Mouse (Mus musculus) central nervous system, embryonic 14 days (tissue): ENCODE measurements around the gene Klrc2. TPM values are rescaled to one million over a fixed set of nuclear protein-coding genes. Genes with fewer than 3 reads are reported as not detected.

ENCODE experiments used
- polyA plus RNA-seq: library from polyadenylated mRNA; depleted of rRNA; stranded (reverse); fragments of >200 nt; gene quantifications from 2 replicates; pipeline ENCODE4 v1.2.3, GENCODE M21; 2012; rRNA removed

Klrc2 gene
- not detected in 2 replicates for polyA plus RNA-seq

GRCm38 (mm10) chr6:129660589-129660988 lies at the start of gene Klrc2:
TSS of gene Klrc2 (minus strand) at chr6:129660689.

GRCm38 (mm10) chr6:129678873-129679272 lies 18.4 kb upstream of the Klrc2 start, which contains the start of gene Klrc1:
TSS of gene Klrc1 (minus strand) at chr6:129678973.

GRCm38 (mm10) chr6:129643237-129643636 lies 17.3 kb downstream of the Klrc2 start, which contains the start of gene Klrc3:
TSS of gene Klrc3 (minus strand) at chr6:129643337.

GRCm38 (mm10) chr6:129623735-129624134 lies 36.8 kb downstream of the Klrc2 start, which contains the start of gene Klrk1:
TSS of gene Klrk1 (minus strand) at chr6:129623864.

Other genes with a start within 250 kb of the Klrc2 start
- gene Clec1a, start 208.7 kb downstream of the Klrc2 start, polyA plus RNA-seq = 0.70 and 0.99 TPM in 2 replicates
- 0.05 and 0.06 TPM in 2 replicates for gene Olr1, start 153.5 kb downstream of the Klrc2 start, polyA plus RNA-seq
- 0.03 TPM in 1 of 2 replicates, not detected in the other for gene Tmem52b, start 148.1 kb downstream of the Klrc2 start, polyA plus RNA-seq
- 147 and 162 TPM in 2 replicates for gene Gabarapl1, start 127.5 kb downstream of the Klrc2 start, polyA plus RNA-seq
- gene Klre1, start 82.8 kb downstream of the Klrc2 start, polyA plus RNA-seq = 0.06 and 0.15 TPM in 2 replicates
- gene Klrd1, start 68.9 kb downstream of the Klrc2 start, polyA plus RNA-seq = 0.23 TPM in 1 of 2 replicates, not detected in the other
- gene Klrk1, start 36.8 kb downstream of the Klrc2 start, polyA plus RNA-seq = 0.15 and 0.29 TPM in 2 replicates
- not detected in 2 replicates for gene Klrc3, start 17.4 kb downstream of the Klrc2 start, polyA plus RNA-seq
- not detected in 2 replicates for gene Klrc1, start 18.3 kb upstream of the Klrc2 start, polyA plus RNA-seq
- gene Klri1, start 56.4 kb upstream of the Klrc2 start, polyA plus RNA-seq = 0.06 TPM in 1 of 2 replicates, not detected in the other
- 0.01 TPM in 1 of 2 replicates, not detected in the other for gene Klri2, start 79.8 kb upstream of the Klrc2 start, polyA plus RNA-seq
- gene Gm156, start 123.6 kb upstream of the Klrc2 start, polyA plus RNA-seq = not detected in 2 replicates
- gene Gm17631, start 202.0 kb upstream of the Klrc2 start, polyA plus RNA-seq = not detected in 2 replicates
- gene Klra17, start 216.0 kb upstream of the Klrc2 start, polyA plus RNA-seq = not detected in 2 replicates